Mouse (Mus musculus) neural tube, embryonic 14.5 days (tissue): ENCODE data around the gene Cln5. TPM values are rescaled to one million over a fixed set of nuclear protein-coding genes. Genes with fewer than 3 reads are reported as not detected.
A peak's percentile ranks its signal among the peaks of the same experiment; 100 is the strongest.

ENCODE experiments used
- ATAC-seq: fragments of 200-750 bp; cut with Nextera tagmentation; 2 replicates; pipeline ENCODE4 v1.8.0; 2017; ENCODE audit warnings: low read depth, mild to moderate bottlenecking, moderate TSS enrichment, moderate library complexity
- H3K27ac ChIP-seq: fragments of 300-500 bp; sonication (generic); 2 replicates; pipeline ENCODE4 v1.5.1; 2014; ENCODE audit warnings: low read depth, mild to moderate bottlenecking, control low read depth, low read length, moderate library complexity, mixed read lengths
- H3K27me3 ChIP-seq: fragments of 300-500 bp; sonication (generic); 2 replicates; pipeline ENCODE4 v1.6.1; 2014; ENCODE audit warnings: low read length; ENCODE audit not compliant: control insufficient read depth, insufficient read depth
- H3K36me3 ChIP-seq: fragments of 300-500 bp; sonication (generic); 2 replicates; pipeline ENCODE4 v1.6.1; 2014; ENCODE audit warnings: low read length, mixed read lengths; ENCODE audit not compliant: control insufficient read depth, insufficient read depth
- H3K4me1 ChIP-seq: fragments of 300-500 bp; sonication (generic); 2 replicates; pipeline ENCODE4 v1.6.1; 2014; ENCODE audit warnings: low read length; ENCODE audit not compliant: control insufficient read depth, insufficient read depth
- H3K4me2 ChIP-seq: fragments of 300-500 bp; sonication (generic); 2 replicates; pipeline ENCODE4 v1.6.1; 2014; ENCODE audit warnings: mild to moderate bottlenecking, low read depth, low read length, control low read depth
- H3K4me3 ChIP-seq: fragments of 300-500 bp; sonication (generic); 2 replicates; pipeline ENCODE4 v1.5.1; 2014; ENCODE audit warnings: low read depth, low read length, control low read depth, mixed read lengths
- H3K9ac ChIP-seq: fragments of 300-500 bp; sonication (generic); replicated peaks from 2 replicates; pipeline ENCODE4 v1.6.1; 2014; ENCODE audit warnings: low read depth, mild to moderate bottlenecking, control low read depth, low read length, mixed read lengths
- H3K9me3 ChIP-seq: fragments of 300-500 bp; sonication (generic); 2 replicates; pipeline ENCODE4 v1.6.1; 2016; ENCODE audit warnings: low read length; ENCODE audit not compliant: control insufficient read depth
- WGBS: fragments of 180-500 bp; shearing (Covaris S2); extraction: QIAGEN DNeasy Blood & Tissue Kit; methylation state at CpG from one replicate; pipeline ENCODE4 v1.1.7; 2014; 5-methylcytosine and 5-hydroxymethylcytosine counted together
- polyA plus RNA-seq: library from polyadenylated mRNA; unstranded; fragments of >200 nt; fragmentation: Nextera tagmentation; extraction: Ambion mirVana; gene quantifications from 2 replicates; pipeline ENCODE4 v1.2.1, GENCODE M21; 2014

The Cln5 gene
- polyA plus RNA-seq, 1 experiment from 2014 or later = 10.6 TPM

DNA sequence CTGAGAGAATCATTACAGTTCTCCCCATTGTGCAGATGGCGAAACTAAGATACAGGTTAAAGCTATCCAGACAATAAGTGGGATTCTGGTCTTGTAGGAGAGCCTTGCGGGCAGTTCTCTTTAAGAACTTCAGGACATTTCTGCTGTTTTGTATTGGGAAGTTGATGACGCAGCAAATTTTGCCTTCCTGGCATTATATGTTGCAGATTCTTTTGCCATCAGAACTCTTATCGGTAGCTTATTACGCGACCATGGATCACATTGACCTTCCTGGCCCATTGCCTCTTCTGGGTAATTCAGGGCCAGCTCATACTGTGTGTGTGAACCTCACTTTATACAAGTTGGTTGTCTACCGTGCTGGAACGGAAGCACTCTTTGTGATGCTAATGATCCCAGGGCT, 3.8 kb downstream of the Cln5 start:
- H3K4me1 ChIP-seq = peaks cover 9% of the 10 kb centered on the region; the same call in 1 of the 2 replicates
- no peak overlapping the region for H3K9ac ChIP-seq
- no peak overlapping the region for H3K4me3 ChIP-seq
- WGBS = 82% methylated on average over 8 of the region's 8 CpGs
- H3K9me3 ChIP-seq = no peaks in the 10 kb centered on the region
- no peak overlapping the region for H3K4me2 ChIP-seq
- no peak for ATAC-seq
- H3K27me3 ChIP-seq = no peaks in the 10 kb centered on the region
- H3K36me3 ChIP-seq = peaks cover 3% of the 10 kb centered on the region; the same call in 1 of the 2 replicates
- H3K27ac ChIP-seq = no peak overlapping the region

- H3K27ac ChIP-seq = no peak overlapping the region
- H3K9ac ChIP-seq = no peak overlapping the region
- no peaks in the 10 kb centered on the region for H3K9me3 ChIP-seq
- H3K4me1 ChIP-seq = 0 out of 2 replicates have a peak, but pooled peaks cover 4% of the 10 kb centered on the region
- ATAC-seq = no peak
- no peak overlapping the region for H3K4me2 ChIP-seq
- H3K27me3 ChIP-seq = no peaks in the 10 kb centered on the region
- WGBS = 78% methylated on average over 7 of the region's 7 CpGs
- peaks cover 3% of the 10 kb centered on the region; the same call in 1 of the 2 replicates for H3K36me3 ChIP-seq
- H3K4me3 ChIP-seq = no peak overlapping the region
Measured at GRCm38 (mm10) chr14:103075166-103075565, 5.2 kb downstream of the Cln5 start.

DNA sequence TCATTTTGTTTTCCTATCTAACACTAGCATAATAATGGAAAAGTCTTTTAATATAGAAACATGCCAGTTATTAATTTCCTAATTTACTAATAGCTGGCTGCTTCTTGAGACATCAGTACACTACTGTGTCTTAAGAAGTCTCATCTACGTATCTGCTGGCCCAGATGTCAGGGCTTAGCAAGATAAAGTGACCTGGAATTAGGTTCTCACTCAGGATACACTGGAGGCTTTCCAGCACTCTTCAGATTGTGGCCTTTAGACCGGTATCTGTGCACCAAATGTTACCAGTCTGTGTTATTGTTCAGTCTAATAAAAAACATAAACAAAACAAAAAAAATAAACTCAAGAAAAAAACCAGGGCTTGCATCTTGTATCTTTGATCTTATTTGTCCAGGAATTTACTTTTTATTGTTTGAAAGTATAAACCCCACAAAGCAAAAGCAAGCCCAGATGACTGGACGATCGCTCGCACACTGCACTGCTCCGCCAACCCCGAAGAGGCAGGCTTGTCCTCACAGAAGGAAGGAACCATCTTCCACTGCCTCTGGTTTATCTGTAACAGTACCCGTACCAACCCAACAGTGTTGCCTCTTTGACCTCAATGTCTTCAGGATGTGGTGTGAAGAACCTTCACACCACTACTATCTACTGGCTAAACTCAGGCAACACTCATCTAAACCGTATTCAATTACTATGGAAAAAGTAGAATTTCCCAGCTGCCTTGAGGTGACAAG, 7.4 kb downstream of the Cln5 start:
- Histone ChIP-seq H3K4me1 (no peaks in the 10 kb centered on the region), H3K4me3 (no peak overlapping the region), H3K27me3 (no peaks in the 10 kb centered on the region), H3K27ac (no peak overlapping the region), H3K4me2 (no peak overlapping the region), H3K9me3 (no peaks in the 10 kb centered on the region), H3K9ac (no peak overlapping the region), H3K36me3 (peaks cover 3% of the 10 kb centered on the region; the same call in 1 of the 2 replicates)
- 92% methylated on average over 9 of the region's 9 CpGs for WGBS
- ATAC-seq = no peak

DNA sequence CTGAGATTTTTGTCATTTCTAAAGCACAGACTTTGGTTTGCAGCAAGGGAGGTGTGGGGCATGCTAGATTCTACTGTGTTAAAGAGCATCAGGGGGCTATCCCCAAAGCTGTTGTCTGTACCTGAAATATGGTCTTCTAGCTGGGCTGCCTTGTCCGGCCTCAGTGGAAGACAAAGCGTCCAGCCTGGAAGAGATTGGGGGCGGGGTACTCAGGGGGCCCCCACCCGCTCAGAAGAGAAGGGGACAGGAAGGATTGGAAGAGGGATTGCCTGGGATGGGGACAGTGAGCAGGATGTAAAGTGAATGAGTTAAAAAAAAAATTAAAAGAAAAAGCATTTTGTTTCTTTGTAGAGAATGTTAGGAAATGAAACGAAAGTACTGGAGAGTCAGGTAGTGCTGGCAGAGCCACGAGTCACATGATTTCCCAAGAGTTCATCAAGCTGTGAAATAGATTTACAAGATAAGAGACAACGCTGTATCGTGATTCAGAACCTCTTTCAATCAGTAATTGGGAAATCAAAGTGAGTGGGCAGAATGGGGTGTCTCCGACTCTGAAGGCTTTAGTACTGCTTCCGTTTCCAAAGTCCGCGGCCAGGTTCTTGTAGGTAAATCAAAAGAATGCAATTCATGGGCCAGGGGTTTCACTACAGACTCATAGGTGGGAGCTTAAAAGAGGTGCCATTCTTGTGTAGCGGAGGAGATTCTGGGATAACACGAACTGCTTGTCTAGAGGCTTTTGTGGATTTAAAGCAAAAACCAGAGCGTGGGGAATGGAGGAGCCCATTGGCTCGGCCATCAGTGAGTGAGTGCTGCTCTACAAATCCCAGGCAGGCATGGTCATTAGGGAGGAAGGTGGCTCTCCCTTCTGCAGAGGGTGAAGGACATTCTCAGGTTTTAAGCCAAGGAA, 8.2 kb downstream of the Cln5 start:
- 87% methylated on average over 16 of the region's 16 CpGs for WGBS
- no peak for ATAC-seq
- no peak overlapping the region for H3K4me2 ChIP-seq
- H3K9ac ChIP-seq = no peak overlapping the region
- no peaks in the 10 kb centered on the region for H3K9me3 ChIP-seq
- no peaks in the 10 kb centered on the region for H3K27me3 ChIP-seq
- peaks cover 10% of the 10 kb centered on the region; the same call in 1 of the 2 replicates for H3K36me3 ChIP-seq
- no peak overlapping the region for H3K27ac ChIP-seq
- H3K4me3 ChIP-seq = no peak overlapping the region
- no peaks in the 10 kb centered on the region for H3K4me1 ChIP-seq

DNA sequence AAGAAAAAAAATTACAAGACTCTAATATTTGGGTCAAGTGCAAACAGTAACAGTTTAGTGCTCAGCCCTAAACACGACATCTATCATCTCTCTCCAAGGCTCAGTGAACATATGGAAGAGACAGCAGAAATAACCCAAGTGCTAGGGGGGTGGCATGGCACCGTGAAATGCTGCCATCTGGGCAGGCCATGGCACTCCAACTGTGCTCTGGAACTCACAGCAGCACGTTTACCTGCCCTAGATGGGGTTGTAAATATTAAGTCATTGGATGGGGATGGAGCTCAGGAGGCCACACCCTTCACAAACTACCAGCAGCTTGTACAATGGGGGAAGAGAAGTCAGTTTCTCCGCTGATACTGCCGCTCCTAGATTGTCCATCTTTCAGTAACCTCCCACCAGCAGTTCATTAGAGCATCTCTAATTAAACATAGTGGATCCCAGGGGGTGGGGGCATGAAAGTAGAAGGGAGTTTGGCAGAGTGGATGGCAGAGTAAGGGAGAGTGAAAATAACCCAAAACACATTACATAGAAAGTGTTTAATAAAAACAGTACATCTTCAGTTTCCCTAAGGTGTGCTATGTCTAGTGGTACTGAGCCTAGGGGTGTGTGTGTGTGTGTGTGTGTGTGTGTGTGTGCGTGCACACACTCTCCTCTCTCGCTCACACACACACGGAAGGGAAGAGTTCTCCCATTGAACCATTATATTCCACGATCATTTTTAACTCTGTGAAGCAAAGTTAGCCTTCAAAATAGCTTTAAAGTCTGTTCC, 9.4 kb downstream of the Cln5 start:
- peak; percentile 41; the same call in 1 of the 2 replicates for ATAC-seq
- Histone ChIP-seq H3K27ac (no peak overlapping the region), H3K36me3 (peaks cover 10% of the 10 kb centered on the region; the same call in 1 of the 2 replicates), H3K9me3 (no peaks in the 10 kb centered on the region), H3K4me3 (no peak overlapping the region), H3K4me2 (no peak overlapping the region), H3K4me1 (no peaks in the 10 kb centered on the region), H3K9ac (no peak overlapping the region), H3K27me3 (no peaks in the 10 kb centered on the region)
- WGBS = 71% methylated on average over 9 of the region's 9 CpGs

DNA sequence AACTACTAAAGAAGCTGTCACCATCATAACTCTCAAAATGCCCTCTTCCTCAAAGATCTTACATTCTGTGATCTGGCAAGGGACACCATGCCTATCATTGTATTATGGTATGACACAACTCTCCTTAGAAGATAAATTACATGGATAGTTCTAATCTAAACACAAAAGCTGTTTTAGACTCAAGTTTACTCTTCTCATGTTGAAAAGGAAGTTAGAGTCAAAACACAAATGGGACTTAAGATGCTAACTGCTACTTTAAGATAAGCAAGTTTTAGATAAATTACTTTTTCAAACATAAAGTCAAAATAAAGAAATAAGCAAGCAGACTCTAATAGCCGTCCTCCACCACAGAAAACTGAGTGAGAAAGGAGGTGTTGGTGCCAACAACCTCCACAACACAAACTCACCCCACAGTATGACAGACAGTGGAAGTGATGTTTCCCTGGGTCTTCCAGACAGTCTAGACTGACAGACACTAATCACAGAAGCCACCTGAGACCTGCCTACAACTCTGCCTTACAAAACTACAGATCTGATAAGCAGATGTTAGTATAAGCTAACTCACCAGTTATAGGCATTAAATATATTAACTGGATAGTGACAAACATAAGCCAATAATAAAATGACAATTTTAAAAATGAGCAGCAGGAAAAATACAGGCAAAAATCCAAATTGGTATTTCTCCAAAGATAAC, 16.0 kb downstream of the Cln5 start:
- Histone ChIP-seq H3K4me2 (no peak overlapping the region), H3K9me3 (no peaks in the 10 kb centered on the region), H3K9ac (no peak overlapping the region), H3K36me3 (peaks cover 29% of the 10 kb centered on the region; the same call in 1 of the 2 replicates), H3K27ac (no peak overlapping the region), H3K27me3 (no peaks in the 10 kb centered on the region), H3K4me3 (no peak overlapping the region), H3K4me1 (no peaks in the 10 kb centered on the region)
- WGBS = 89% methylated on average over 1 of the region's 1 CpGs
- no peak for ATAC-seq

- no peaks in the 10 kb centered on the region for H3K9me3 ChIP-seq
- H3K9ac ChIP-seq = no peak overlapping the region
- H3K27me3 ChIP-seq = no peaks in the 10 kb centered on the region
- H3K36me3 ChIP-seq = peaks cover 32% of the 10 kb centered on the region; the same call in 1 of the 2 replicates
- 97% methylated on average over 4 of the region's 4 CpGs for WGBS
- H3K4me1 ChIP-seq = no peaks in the 10 kb centered on the region
- no peak overlapping the region for H3K4me3 ChIP-seq
- H3K4me2 ChIP-seq = no peak overlapping the region
- ATAC-seq = no peak
- H3K27ac ChIP-seq = no peak overlapping the region
Measured at GRCm38 (mm10) chr14:103086671-103087324, 16.8 kb downstream of the Cln5 start.

DNA sequence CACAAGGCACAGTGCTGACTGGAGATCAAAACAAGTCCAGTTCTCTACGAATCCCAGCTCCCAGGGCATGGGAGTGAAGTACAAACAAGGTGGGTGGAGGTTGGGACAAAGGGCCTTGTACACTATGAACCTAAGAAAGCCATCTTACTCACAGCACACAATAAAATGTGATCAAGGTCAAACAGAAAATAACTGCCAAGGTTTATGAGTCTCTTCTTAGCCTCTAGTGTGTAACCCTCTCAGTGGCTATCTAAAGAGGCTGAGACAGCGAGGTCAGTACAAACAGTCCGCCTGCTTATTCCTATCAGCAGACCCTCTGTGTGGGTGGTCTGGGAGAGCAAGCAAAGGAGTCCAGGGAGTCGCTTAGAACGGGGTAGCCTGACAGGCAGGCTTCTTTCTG, 17.8 kb downstream of the Cln5 start:
- Histone ChIP-seq H3K27me3 (no peaks in the 10 kb centered on the region), H3K27ac (no peak overlapping the region), H3K4me1 (no peaks in the 10 kb centered on the region), H3K9ac (no peak overlapping the region), H3K36me3 (peaks cover 29% of the 10 kb centered on the region; the same call in 1 of the 2 replicates), H3K9me3 (no peaks in the 10 kb centered on the region), H3K4me2 (no peak overlapping the region), H3K4me3 (no peak overlapping the region)
- 89% methylated on average over 5 of the region's 5 CpGs for WGBS
- no peak for ATAC-seq
